Mouse (Mus musculus) left cerebral cortex, adult 18-20 months (tissue): ENCODE measurements around the gene Tmem59l. TPM values are rescaled to one million over a fixed set of nuclear protein-coding genes. Genes with fewer than 3 reads are reported as not detected.
A peak's percentile ranks its signal among the peaks of the same experiment; 100 is the strongest.

Source experiments
- DNase-seq, 2 experiments: peaks; one replicate each; pipeline ENCODE4 v3.0.0; 2021 to 2022; ENCODE audit warnings: low spot score in 2 of 2, mixed read lengths in 1 of 2
- total RNA-seq, 2 experiments: library from RNA; stranded (reverse); gene quantifications; 2 replicates each; pipeline ENCODE4 v1.2.3; 2021

The Tmem59l gene
- total RNA-seq, 2 experiments from 2014 or later: 295 to 296 TPM

- no peak for DNase-seq
Measured at GRCm38 (mm10) chr8:70509281-70509952, 22.3 kb upstream of the Tmem59l start.

GRCm38 (mm10) chr8:70507027-70507393 is 19.9 kb upstream of the Tmem59l start:
- DNase-seq: no peak

- peak; percentile 93 for DNase-seq
Measured at GRCm38 (mm10) chr8:70506328-70507026, 19.3 kb upstream of the Tmem59l start, which contains the start of gene Rex1bd. Gene Rex1bd (minus strand): TSS chr8:70506752.

GRCm38 (mm10) chr8:70505698-70506327 is 18.7 kb upstream of the Tmem59l start:
- DNase-seq: no peak

- DNase-seq: peak; percentile 84 to 94
Measured at GRCm38 (mm10) chr8:70504851-70505250, 17.7 kb upstream of the Tmem59l start.

GRCm38 (mm10) chr8:70504291-70504716 is 17.1 kb upstream of the Tmem59l start:
- peak in 1 of 2 experiments; percentile 34 for DNase-seq

GRCm38 (mm10) chr8:70503062-70503750 is 16.0 kb upstream of the Tmem59l start:
- peak; percentile 54 to 63 for DNase-seq

- DNase-seq: no peak
Measured at GRCm38 (mm10) chr8:70502540-70502939, 15.4 kb upstream of the Tmem59l start.

- no peak for DNase-seq
Measured at GRCm38 (mm10) chr8:70501820-70502529, 14.8 kb upstream of the Tmem59l start.

GRCm38 (mm10) chr8:70500386-70501301 is 13.5 kb upstream of the Tmem59l start:
- no peak for DNase-seq

GRCm38 (mm10) chr8:70495771-70496062 is 8.6 kb upstream of the Tmem59l start:
- no peak for DNase-seq

- DNase-seq: no peak
Measured at GRCm38 (mm10) chr8:70495001-70495770, 8.0 kb upstream of the Tmem59l start.

- DNase-seq: no peak
Measured at GRCm38 (mm10) chr8:70494416-70494945, 7.3 kb upstream of the Tmem59l start.

GRCm38 (mm10) chr8:70493692-70494415 is 6.7 kb upstream of the Tmem59l start:
- no peak for DNase-seq

- no peak for DNase-seq
Measured at GRCm38 (mm10) chr8:70492664-70493640, 5.8 kb upstream of the Tmem59l start, which contains the start of gene Crlf1. Gene Crlf1 (plus strand): TSS chr8:70493158.

- DNase-seq: no peak
Measured at GRCm38 (mm10) chr8:70490880-70491495, 3.8 kb upstream of the Tmem59l start.
